In genomic region chr8:122442356-122442755, GRCm38 (mm10) we compare ENCODE assay signal across 9 mouse cellular contexts. TPM values are rescaled to one million over a fixed set of nuclear protein-coding genes. Genes with fewer than 3 reads are reported as not detected.
DNase-seq lines count a peak whose midpoint lies in the region; ATAC-seq and TF ChIP-seq lines count a peak whose summit lies in the region.
"Had no signal": no experiment of that assay in that cellular context is flagged by ENCODE, and none has a peak within 500 bp of the region (broad histone marks: within the 10 kb centered on the region; RNA-seq: fewer than 3 reads in every experiment).

No protein-coding gene starts in this region.

- peak overlapping the region; percentile 13 for H3ac ChIP-seq in myocyte (ENCODE audit: control insufficient read depth, insufficient read length)

- DNase-seq in kidney, adult 18-20 months, result no peak
- DNase-seq in adrenal gland, adult 8-10 months, result no peak
- no peak for DNase-seq in adrenal gland, postnatal 10 days
- DNase-seq: heart, adult 11 months had no signal

- H3K36me3 ChIP-seq in kidney, embryonic 14.5 days (ENCODE audit: control insufficient read depth, insufficient read depth, low read length), result peaks cover 7% of the 10 kb centered on the region; the same call in 1 of the 2 replicates
- H3K36me3 ChIP-seq in embryonic facial prominence, embryonic 12.5 days, result peaks cover 24% of the 10 kb centered on the region
- H3K36me3 ChIP-seq in intestine, embryonic 16.5 days (ENCODE audit: control insufficient read depth, insufficient read depth, low read length), result peaks cover 7% of the 10 kb centered on the region
- H3K36me3 ChIP-seq in myocyte (ENCODE audit: control insufficient read depth, insufficient read depth), result peaks cover 4% of the 10 kb centered on the region

- peak overlapping the region; percentile 72 for H3K9ac ChIP-seq in kidney, embryonic 14.5 days (ENCODE audit: low read depth, low read length)
- H3K9ac ChIP-seq in embryonic facial prominence, embryonic 12.5 days, result peak overlapping the region; percentile 75
- peak overlapping the region; percentile 82 for H3K9ac ChIP-seq in intestine, embryonic 16.5 days (ENCODE audit: low read depth, low read length)

- ATAC-seq in kidney, embryonic 14.5 days (ENCODE audit: low FRiP score, low TSS enrichment), result no peak
- no peak for ATAC-seq in embryonic facial prominence, embryonic 12.5 days (ENCODE audit: insufficient number of reproducible peaks, insufficient read depth, low FRiP score, low TSS enrichment)
- no peak for ATAC-seq in intestine, embryonic 16.5 days
- no peak for ATAC-seq in erythroid progenitor cell, adult 5-6 weeks (replicated peaks; ENCODE audit: low FRiP score, poor library complexity, severe bottlenecking)

- WGBS in kidney, embryonic 14.5 days, result 15% methylated on average over 7 of the region's 7 CpGs
- 22% methylated on average over 7 of the region's 7 CpGs for WGBS in embryonic facial prominence, embryonic 12.5 days
- 17% methylated on average over 7 of the region's 7 CpGs for WGBS in intestine, embryonic 16.5 days

- H3K4me2 ChIP-seq in kidney, embryonic 14.5 days (replicated peaks; ENCODE audit: low read depth, low read length), result peak overlapping the region; percentile 95
- peak overlapping the region; percentile 96 for H3K4me2 ChIP-seq in embryonic facial prominence, embryonic 12.5 days (replicated peaks)
- peak overlapping the region; percentile 93 for H3K4me2 ChIP-seq in intestine, embryonic 16.5 days (ENCODE audit: low read depth, low read length)
- H3K4me2 ChIP-seq in myocyte (ENCODE audit: low read depth), result peak overlapping the region; percentile 91

- H3K27me3 ChIP-seq in kidney, embryonic 14.5 days (ENCODE audit: control insufficient read depth, insufficient read depth, low read length), result no peaks in the 10 kb centered on the region
- no peaks in the 10 kb centered on the region for H3K27me3 ChIP-seq in embryonic facial prominence, embryonic 12.5 days
- H3K27me3 ChIP-seq in intestine, embryonic 16.5 days (replicated peaks; ENCODE audit: control insufficient read depth, insufficient read depth, low read length), result no peaks in the 10 kb centered on the region
- H3K27me3 ChIP-seq in myocyte (ENCODE audit: control insufficient read depth, insufficient read depth, insufficient read length), result no peaks in the 10 kb centered on the region

- TF ChIP-seq POLR2A in myocyte (IDR thresholded peaks at IDR 0.05; ENCODE audit: insufficient read length, low read depth), result no peak

- peaks cover 16% of the 10 kb centered on the region; the same call in 1 of the 2 replicates for H3K4me1 ChIP-seq in kidney, embryonic 14.5 days (ENCODE audit: control insufficient read depth, insufficient read depth, low read length)
- H3K4me1 ChIP-seq in embryonic facial prominence, embryonic 12.5 days, result peaks cover 28% of the 10 kb centered on the region
- peaks cover 27% of the 10 kb centered on the region for H3K4me1 ChIP-seq in intestine, embryonic 16.5 days (ENCODE audit: control insufficient read depth, insufficient read depth, low read length)

- peaks cover 16% of the 10 kb centered on the region for H3K79me2 ChIP-seq in myocyte (ENCODE audit: control insufficient read depth, insufficient read depth)

- peak overlapping the region; percentile 77 for H3K4me3 ChIP-seq in kidney, embryonic 14.5 days (ENCODE audit: low read length)
- H3K4me3 ChIP-seq in embryonic facial prominence, embryonic 12.5 days, result peak overlapping the region; percentile 60
- peak overlapping the region; percentile 85 for H3K4me3 ChIP-seq in intestine, embryonic 16.5 days (ENCODE audit: low read length)
- peak overlapping the region; percentile 65 for H3K4me3 ChIP-seq in myocyte

- no peak overlapping the region for H3K27ac ChIP-seq in kidney, embryonic 14.5 days (ENCODE audit: low read depth, low read length)
- H3K27ac ChIP-seq in embryonic facial prominence, embryonic 12.5 days, result peak overlapping the region; percentile 69; the same call in 1 of the 2 replicates
- H3K27ac ChIP-seq in intestine, embryonic 16.5 days (ENCODE audit: low read length), result no peak overlapping the region

- no peaks in the 10 kb centered on the region for H3K9me3 ChIP-seq in kidney, embryonic 14.5 days (ENCODE audit: control insufficient read depth, low read length)
- no peaks in the 10 kb centered on the region for H3K9me3 ChIP-seq in embryonic facial prominence, embryonic 12.5 days
- no peaks in the 10 kb centered on the region for H3K9me3 ChIP-seq in intestine, embryonic 16.5 days (ENCODE audit: control insufficient read depth, low read length)

TF ChIP-seq in myocyte, 11 proteins besides CTCF, POLR2A, EP300 and RAD21:
- no peak for TF ChIP-seq POLR2AphosphoS2 (IDR thresholded peaks at IDR 0.05; ENCODE audit: insufficient read length, low read depth)
- TF ChIP-seq MAX (IDR thresholded peaks at IDR 0.05; ENCODE audit: low read depth), result no peak
- no peak for TF ChIP-seq SRF (IDR thresholded peaks at IDR 0.05; ENCODE audit: control insufficient read depth, insufficient read length, low read depth)
- no peak for TF ChIP-seq E2F4 (IDR thresholded peaks at IDR 0.05; ENCODE audit: insufficient read depth)
- TF ChIP-seq CEBPB (IDR thresholded peaks at IDR 0.05; ENCODE audit: insufficient read depth, poor library complexity, severe bottlenecking), result no peak
- TF ChIP-seq REST (IDR thresholded peaks at IDR 0.05; ENCODE audit: insufficient read depth, insufficient read length), result no peak
- no peak for TF ChIP-seq MYOG (IDR thresholded peaks at IDR 0.05; ENCODE audit: control insufficient read depth in 1 of 3, insufficient read depth in 1 of 3, insufficient read length in 2 of 3, low read depth in 2 of 3)
- TF ChIP-seq MYOD1 (IDR thresholded peaks at IDR 0.05; ENCODE audit: control insufficient read depth in 1 of 3, insufficient read length in 2 of 3, low read depth in 2 of 3), result no peak
- TF ChIP-seq TCF3 (IDR thresholded peaks at IDR 0.05; ENCODE audit: insufficient read length, low read depth), result no peak
- no peak for TF ChIP-seq TCF12 (IDR thresholded peaks at IDR 0.05; ENCODE audit: insufficient read depth, poor library complexity, severe bottlenecking)
- TF ChIP-seq USF1 (IDR thresholded peaks at IDR 0.05; ENCODE audit: low read depth), result no peak

RNA-seq across cellular contexts. Expression of gene Mvd, which starts 0.9 kb away (rescaled TPM):
- 23.2 and 36.1 TPM in 2 replicates for polyA plus RNA-seq in kidney, embryonic 14.5 days (2014; fragmentation: Nextera tagmentation; extraction: Ambion mirVana)
- polyA plus RNA-seq in embryonic facial prominence, embryonic 12.5 days (2016; fragmentation: Nextera tagmentation; extraction: Ambion mirVana), result 44.6 and 45.1 TPM in 2 replicates
- 80.4 and 81.7 TPM in 2 replicates for polyA plus RNA-seq in intestine, embryonic 16.5 days (2015; fragmentation: Nextera tagmentation; extraction: Ambion mirVana)
- polyA plus RNA-seq in myocyte (2012; fragmentation: generic; extraction: Trizol), result 85.3 TPM
- 10 to 100 TPM; 16.7 to 33.1 (median 22.0) TPM for total RNA-seq in adrenal gland, adult 8-10 months (2022)
- 1 to 10 TPM; 7.4 to 8.0 TPM for total RNA-seq in adrenal gland, postnatal 10 days (2021)
- total RNA-seq in erythroid progenitor cell, adult 5-6 weeks (2015; ENCODE audit: low replicate concordance), result not detected in 2 replicates
- 1.8 and 2.1 TPM in 2 replicates for total RNA-seq in erythroid progenitor cell, adult 5-6 weeks (2017; ENCODE audit: low replicate concordance)

RNA-seq across cellular contexts. Expression of gene Cyba, which starts 9.6 kb away (rescaled TPM):
- 186 and 216 TPM in 2 replicates for polyA plus RNA-seq in kidney, embryonic 14.5 days (2014; fragmentation: Nextera tagmentation; extraction: Ambion mirVana)
- polyA plus RNA-seq in embryonic facial prominence, embryonic 12.5 days (2016; fragmentation: Nextera tagmentation; extraction: Ambion mirVana), result 88.3 TPM in 2 replicates
- polyA plus RNA-seq in intestine, embryonic 16.5 days (2015; fragmentation: Nextera tagmentation; extraction: Ambion mirVana), result 338 and 349 TPM in 2 replicates
- polyA plus RNA-seq in myocyte (2012; fragmentation: generic; extraction: Trizol), result not detected
- 10 to 100 TPM; 34.3 to 52.7 (median 43.6) TPM for total RNA-seq in adrenal gland, adult 8-10 months (2022)
- 10 to 100 TPM; 38.6 to 40.1 TPM for total RNA-seq in adrenal gland, postnatal 10 days (2021)
- 73.9 and 89.3 TPM in 2 replicates for total RNA-seq in erythroid progenitor cell, adult 5-6 weeks (2015; ENCODE audit: low replicate concordance)
- 35.7 TPM in 2 replicates for total RNA-seq in erythroid progenitor cell, adult 5-6 weeks (2017; ENCODE audit: low replicate concordance)

RNA-seq across cellular contexts. Expression of gene Snai3, which starts 18.2 kb away (rescaled TPM):
- polyA plus RNA-seq in kidney, embryonic 14.5 days (2014; fragmentation: Nextera tagmentation; extraction: Ambion mirVana), result 0.23 and 0.51 TPM in 2 replicates
- polyA plus RNA-seq in embryonic facial prominence, embryonic 12.5 days (2016; fragmentation: Nextera tagmentation; extraction: Ambion mirVana), result 0.45 and 0.73 TPM in 2 replicates
- 0.73 and 0.83 TPM in 2 replicates for polyA plus RNA-seq in intestine, embryonic 16.5 days (2015; fragmentation: Nextera tagmentation; extraction: Ambion mirVana)
- polyA plus RNA-seq in myocyte (2012; fragmentation: generic; extraction: Trizol), result 1.3 TPM
- not detected for total RNA-seq in adrenal gland, adult 8-10 months (2022)
- total RNA-seq in adrenal gland, postnatal 10 days (2021), result 1 to 10 TPM in 1 of 2 experiments, under 1 TPM in 1; 0.27 to 1.5 TPM
- total RNA-seq in erythroid progenitor cell, adult 5-6 weeks (2015; ENCODE audit: low replicate concordance), result not detected in 2 replicates
- not detected in 2 replicates for total RNA-seq in erythroid progenitor cell, adult 5-6 weeks (2017; ENCODE audit: low replicate concordance)

RNA-seq across cellular contexts. Expression of gene Il17c, which starts 20.5 kb away (rescaled TPM):
- polyA plus RNA-seq in kidney, embryonic 14.5 days (2014; fragmentation: Nextera tagmentation; extraction: Ambion mirVana), result not detected in 2 replicates
- 0.45 TPM in 1 of 2 replicates, not detected in the other for polyA plus RNA-seq in embryonic facial prominence, embryonic 12.5 days (2016; fragmentation: Nextera tagmentation; extraction: Ambion mirVana)
- not detected in 2 replicates for polyA plus RNA-seq in intestine, embryonic 16.5 days (2015; fragmentation: Nextera tagmentation; extraction: Ambion mirVana)
- polyA plus RNA-seq in myocyte (2012; fragmentation: generic; extraction: Trizol), result not detected
- total RNA-seq in adrenal gland, adult 8-10 months (2022), result under 1 TPM in 1 of 4 experiments, not detected in 3; 0.43 TPM
- not detected for total RNA-seq in adrenal gland, postnatal 10 days (2021)
- total RNA-seq in erythroid progenitor cell, adult 5-6 weeks (2015; ENCODE audit: low replicate concordance), result not detected in 2 replicates
- not detected in 2 replicates for total RNA-seq in erythroid progenitor cell, adult 5-6 weeks (2017; ENCODE audit: low replicate concordance)

RNA-seq across cellular contexts. Expression of gene Rnf166, which starts 33.5 kb away (rescaled TPM):
- polyA plus RNA-seq in kidney, embryonic 14.5 days (2014; fragmentation: Nextera tagmentation; extraction: Ambion mirVana), result 33.5 and 35.3 TPM in 2 replicates
- 46.8 and 49.9 TPM in 2 replicates for polyA plus RNA-seq in embryonic facial prominence, embryonic 12.5 days (2016; fragmentation: Nextera tagmentation; extraction: Ambion mirVana)
- 29.2 and 30.4 TPM in 2 replicates for polyA plus RNA-seq in intestine, embryonic 16.5 days (2015; fragmentation: Nextera tagmentation; extraction: Ambion mirVana)
- polyA plus RNA-seq in myocyte (2012; fragmentation: generic; extraction: Trizol), result 36.3 TPM
- 10 to 100 TPM; 46.3 to 68.8 (median 57.7) TPM for total RNA-seq in adrenal gland, adult 8-10 months (2022)
- total RNA-seq in adrenal gland, postnatal 10 days (2021), result 10 to 100 TPM; 40.4 to 42.0 TPM
- total RNA-seq in erythroid progenitor cell, adult 5-6 weeks (2015; ENCODE audit: low replicate concordance), result 15.5 and 20.9 TPM in 2 replicates
- 6.8 and 12.5 TPM in 2 replicates for total RNA-seq in erythroid progenitor cell, adult 5-6 weeks (2017; ENCODE audit: low replicate concordance)

Comparison
In these comparisons a context has a peak if more than half of its experiments do, and no peak if none do; other contexts are left out.
1. RNA of gene Cyba, which starts 9.6 kb away (polyA plus RNA-seq): 338 to 349 TPM in intestine, embryonic 16.5 days, 186 to 216 TPM in kidney, embryonic 14.5 days and 88.3 TPM in embryonic facial prominence, embryonic 12.5 days; not detected in myocyte (single experiment); every median in the first group is over 10 times any median in the second.
2. Peak in every context shown above with its lines, with median percentiles within 50 percentile points of each other: H3K4me2 ChIP-seq, H3K4me3 ChIP-seq and H3K9ac ChIP-seq.